Mouse (Mus musculus): Measurements from ENCODE around the gene Dock3.

Gene Dock3

GRCm38 (mm10) chr9:106886828-106887702 lies 344.6 kb downstream of the Dock3 start, which contains the start of gene Rbm15b:
Gene Rbm15b, minus strand, starts transcription at chr9:106887428.
- peak; percentile 99 for DNase-seq (ENCODE audit: low spot score)

GRCm38 (mm10) chr9:106885901-106886731 lies 345.6 kb downstream of the Dock3 start:
- peak; percentile 50 for DNase-seq (ENCODE audit: low spot score)

- DNase-seq (ENCODE audit: low spot score) = no peak
Observed at GRCm38 (mm10) chr9:106884996-106885900, 346.5 kb downstream of the Dock3 start.

GRCm38 (mm10) chr9:106884306-106884705 lies 347.4 kb downstream of the Dock3 start:
- no peak for DNase-seq (ENCODE audit: low spot score)

GRCm38 (mm10) chr9:106883085-106883484 lies 348.6 kb downstream of the Dock3 start:
- no peak for DNase-seq (ENCODE audit: low spot score)

- no peak for DNase-seq (ENCODE audit: low spot score)
Observed at GRCm38 (mm10) chr9:106882176-106882575, 349.5 kb downstream of the Dock3 start.

GRCm38 (mm10) chr9:106881071-106881755 lies 350.5 kb downstream of the Dock3 start:
- no peak for DNase-seq (ENCODE audit: low spot score)

GRCm38 (mm10) chr9:106879471-106879870 lies 352.2 kb downstream of the Dock3 start:
- no peak for DNase-seq (ENCODE audit: low spot score)

GRCm38 (mm10) chr9:106876666-106877065 lies 355.0 kb downstream of the Dock3 start:
- DNase-seq (ENCODE audit: low spot score) = no peak

GRCm38 (mm10) chr9:106874216-106874615 lies 357.5 kb downstream of the Dock3 start:
- no peak for DNase-seq (ENCODE audit: low spot score)

- no peak for DNase-seq (ENCODE audit: low spot score)
Observed at GRCm38 (mm10) chr9:106858036-106858435, 373.7 kb downstream of the Dock3 start.

GRCm38 (mm10) chr9:106856664-106857063 lies 375.0 kb downstream of the Dock3 start:
- DNase-seq (ENCODE audit: low spot score) = no peak
